Mouse (Mus musculus) neural tube, embryonic 12.5 days (tissue): ENCODE measurements around the gene 1500015O10Rik. TPM values are rescaled to one million over a fixed set of nuclear protein-coding genes. Genes with fewer than 3 reads are reported as not detected.

Experiments used
- ATAC-seq: fragments of 200-750 bp; cut with Nextera tagmentation; 2 replicates; pipeline ENCODE4 v1.8.0; 2017; ENCODE audit warnings: low read depth, mild to moderate bottlenecking, moderate TSS enrichment, moderate library complexity; ENCODE audit not compliant: low FRiP score
- H3K27ac ChIP-seq: fragments of 300-500 bp; sonication (generic); 2 replicates; pipeline ENCODE4 v1.5.1; 2016
- H3K27me3 ChIP-seq: fragments of 300-500 bp; sonication (generic); replicated peaks from 2 replicates; pipeline ENCODE4 v1.6.1; 2016; ENCODE audit warnings: mild to moderate bottlenecking
- H3K36me3 ChIP-seq: fragments of 300-500 bp; sonication (generic); 2 replicates; pipeline ENCODE4 v1.6.1; 2016; ENCODE audit warnings: mild to moderate bottlenecking
- H3K4me1 ChIP-seq: fragments of 300-500 bp; sonication (generic); 2 replicates; pipeline ENCODE4 v1.6.1; 2016
- H3K4me2 ChIP-seq: fragments of 300-500 bp; sonication (generic); replicated peaks from 2 replicates; pipeline ENCODE4 v1.6.1; 2016; ENCODE audit warnings: mild to moderate bottlenecking
- H3K4me3 ChIP-seq: fragments of 300-500 bp; sonication (generic); 2 replicates; pipeline ENCODE4 v1.5.1; 2016
- H3K9ac ChIP-seq: fragments of 300-500 bp; sonication (generic); 2 replicates; pipeline ENCODE4 v1.6.1; 2016; ENCODE audit warnings: mild to moderate bottlenecking
- H3K9me3 ChIP-seq: fragments of 300-500 bp; sonication (generic); 2 replicates; pipeline ENCODE4 v1.6.1; 2016; ENCODE audit warnings: mild to moderate bottlenecking
- WGBS: fragments of 180-500 bp; shearing (Covaris S2); methylation state at CpG from one replicate; pipeline ENCODE4 v1.1.7; 2016; 5-methylcytosine and 5-hydroxymethylcytosine counted together
- polyA plus RNA-seq: library from polyadenylated mRNA; unstranded; fragments of >200 nt; fragmentation: Nextera tagmentation; extraction: Ambion mirVana; gene quantifications from 2 replicates; pipeline ENCODE4 v1.2.1, GENCODE M21; 2016

Gene 1500015O10Rik
- polyA plus RNA-seq, 1 experiment from 2014 or later: 2.2 TPM

- H3K9ac ChIP-seq: no peak overlapping the region
- H3K4me3 ChIP-seq: no peak overlapping the region
- peak; percentile 57; the same call in 1 of the 2 replicates for ATAC-seq
- no peaks in the 10 kb centered on the region for H3K27me3 ChIP-seq
- no peak overlapping the region for H3K4me2 ChIP-seq
- no peaks in the 10 kb centered on the region for H3K9me3 ChIP-seq
- WGBS: 75% methylated on average over 7 of the region's 7 CpGs
- no peaks in the 10 kb centered on the region for H3K36me3 ChIP-seq
- no peaks in the 10 kb centered on the region for H3K4me1 ChIP-seq
- H3K27ac ChIP-seq: no peak overlapping the region
These were observed 7.6 kb downstream of the 1500015O10Rik start for GRCm38 (mm10) chr1:43737812-43738518.

GRCm38 (mm10) chr1:43738519-43738894 is 8.1 kb downstream of the 1500015O10Rik start:
- Histone ChIP-seq H3K27me3 (no peaks in the 10 kb centered on the region), H3K27ac (no peak overlapping the region), H3K36me3 (no peaks in the 10 kb centered on the region), H3K9me3 (no peaks in the 10 kb centered on the region), H3K4me1 (no peaks in the 10 kb centered on the region), H3K4me3 (no peak overlapping the region), H3K9ac (no peak overlapping the region), H3K4me2 (no peak overlapping the region)
- ATAC-seq: peak; percentile 73; the same call in 1 of the 2 replicates
- 85% methylated on average over 10 of the region's 10 CpGs for WGBS

GRCm38 (mm10) chr1:43754448-43755312 is 24.3 kb downstream of the 1500015O10Rik start:
- Histone ChIP-seq H3K9ac (no peak overlapping the region), H3K9me3 (no peaks in the 10 kb centered on the region), H3K27me3 (no peaks in the 10 kb centered on the region), H3K4me3 (no peak overlapping the region), H3K36me3 (peaks cover 31% of the 10 kb centered on the region; the same call in 1 of the 2 replicates), H3K4me2 (no peak overlapping the region), H3K4me1 (no peaks in the 10 kb centered on the region), H3K27ac (no peak overlapping the region)
- no peak for ATAC-seq
- 94% methylated on average over 8 of the region's 8 CpGs for WGBS

GRCm38 (mm10) chr1:43760085-43760484 is 29.7 kb downstream of the 1500015O10Rik start:
- no peaks in the 10 kb centered on the region for H3K9me3 ChIP-seq
- no peaks in the 10 kb centered on the region for H3K4me1 ChIP-seq
- H3K27me3 ChIP-seq: no peaks in the 10 kb centered on the region
- H3K27ac ChIP-seq: no peak overlapping the region
- peaks cover 32% of the 10 kb centered on the region for H3K36me3 ChIP-seq
- no peak overlapping the region for H3K4me2 ChIP-seq
- H3K4me3 ChIP-seq: no peak overlapping the region
- no peak overlapping the region for H3K9ac ChIP-seq
- no peak for ATAC-seq

GRCm38 (mm10) chr1:43764481-43764880 is 34.1 kb downstream of the 1500015O10Rik start:
- ATAC-seq: no peak
- no peaks in the 10 kb centered on the region for H3K27me3 ChIP-seq
- H3K4me2 ChIP-seq: no peak overlapping the region
- H3K4me3 ChIP-seq: no peak overlapping the region
- peaks cover 32% of the 10 kb centered on the region for H3K36me3 ChIP-seq
- no peaks in the 10 kb centered on the region for H3K9me3 ChIP-seq
- WGBS: 95% methylated on average over 2 of the region's 2 CpGs
- no peak overlapping the region for H3K27ac ChIP-seq
- no peaks in the 10 kb centered on the region for H3K4me1 ChIP-seq
- H3K9ac ChIP-seq: no peak overlapping the region

- 96% methylated on average over 2 of the region's 2 CpGs for WGBS
- Histone ChIP-seq H3K36me3 (peaks cover 39% of the 10 kb centered on the region), H3K9me3 (no peaks in the 10 kb centered on the region)
These were observed 35.9 kb downstream of the 1500015O10Rik start for GRCm38 (mm10) chr1:43766328-43766727.

GRCm38 (mm10) chr1:43768385-43768990 is 38.1 kb downstream of the 1500015O10Rik start:
- 79% methylated on average over 4 of the region's 4 CpGs for WGBS
- ATAC-seq: no peak
- H3K9ac ChIP-seq: no peak overlapping the region
- H3K9me3 ChIP-seq: no peaks in the 10 kb centered on the region
- no peak overlapping the region for H3K4me2 ChIP-seq
- no peaks in the 10 kb centered on the region for H3K27me3 ChIP-seq
- H3K27ac ChIP-seq: no peak overlapping the region
- peaks cover 46% of the 10 kb centered on the region for H3K36me3 ChIP-seq
- H3K4me3 ChIP-seq: no peak overlapping the region
- H3K4me1 ChIP-seq: no peaks in the 10 kb centered on the region

More at GRCm38 (mm10) chr1:43766328-43766727, 35.9 kb downstream of the 1500015O10Rik start:
- Histone ChIP-seq H3K4me2 (no peak overlapping the region), H3K4me1 (no peaks in the 10 kb centered on the region), H3K27me3 (no peaks in the 10 kb centered on the region), H3K27ac (no peak overlapping the region), H3K9ac (no peak overlapping the region), H3K4me3 (no peak overlapping the region)
- no peak for ATAC-seq

- H3K9ac ChIP-seq: no peak overlapping the region
- H3K4me1 ChIP-seq: no peaks in the 10 kb centered on the region
- no peak overlapping the region for H3K4me2 ChIP-seq
- H3K27me3 ChIP-seq: no peaks in the 10 kb centered on the region
- H3K27ac ChIP-seq: no peak overlapping the region
- 60% methylated on average over 1 of the region's 1 CpGs for WGBS
- no peak overlapping the region for H3K4me3 ChIP-seq
- H3K9me3 ChIP-seq: no peaks in the 10 kb centered on the region
- ATAC-seq: no peak
- peaks cover 47% of the 10 kb centered on the region for H3K36me3 ChIP-seq
These were observed 38.9 kb downstream of the 1500015O10Rik start for GRCm38 (mm10) chr1:43769348-43769747.

- Histone ChIP-seq H3K9ac (no peak overlapping the region), H3K27me3 (no peaks in the 10 kb centered on the region), H3K4me3 (no peak overlapping the region), H3K9me3 (no peaks in the 10 kb centered on the region), H3K36me3 (peaks cover 43% of the 10 kb centered on the region), H3K27ac (no peak overlapping the region), H3K4me1 (no peaks in the 10 kb centered on the region), H3K4me2 (no peak overlapping the region)
- ATAC-seq: no peak
- 87% methylated on average over 3 of the region's 3 CpGs for WGBS
These were observed 39.6 kb downstream of the 1500015O10Rik start for GRCm38 (mm10) chr1:43770032-43770431.

- H3K4me2 ChIP-seq: no peak overlapping the region
- peaks cover 46% of the 10 kb centered on the region for H3K36me3 ChIP-seq
- no peaks in the 10 kb centered on the region for H3K9me3 ChIP-seq
- H3K27me3 ChIP-seq: no peaks in the 10 kb centered on the region
- no peak for ATAC-seq
- no peaks in the 10 kb centered on the region for H3K4me1 ChIP-seq
- no peak overlapping the region for H3K4me3 ChIP-seq
- H3K9ac ChIP-seq: no peak overlapping the region
- H3K27ac ChIP-seq: no peak overlapping the region
- 94% methylated on average over 3 of the region's 3 CpGs for WGBS
These were observed 42.3 kb downstream of the 1500015O10Rik start for GRCm38 (mm10) chr1:43772694-43773093.

- no peak overlapping the region for H3K4me3 ChIP-seq
- H3K4me2 ChIP-seq: no peak overlapping the region
- no peaks in the 10 kb centered on the region for H3K27me3 ChIP-seq
- H3K9me3 ChIP-seq: no peaks in the 10 kb centered on the region
- ATAC-seq: no peak
- 85% methylated on average over 4 of the region's 4 CpGs for WGBS
- no peaks in the 10 kb centered on the region for H3K4me1 ChIP-seq
- no peak overlapping the region for H3K27ac ChIP-seq
- H3K36me3 ChIP-seq: peaks cover 52% of the 10 kb centered on the region
- no peak overlapping the region for H3K9ac ChIP-seq
These were observed 43.7 kb downstream of the 1500015O10Rik start for GRCm38 (mm10) chr1:43774126-43774525.

GRCm38 (mm10) chr1:43776106-43776505 is 45.7 kb downstream of the 1500015O10Rik start:
- H3K9me3 ChIP-seq: no peaks in the 10 kb centered on the region
- peaks cover 45% of the 10 kb centered on the region for H3K36me3 ChIP-seq
- H3K27me3 ChIP-seq: no peaks in the 10 kb centered on the region
- H3K27ac ChIP-seq: no peak overlapping the region
- 92% methylated on average over 3 of the region's 3 CpGs for WGBS
- no peaks in the 10 kb centered on the region for H3K4me1 ChIP-seq
- H3K9ac ChIP-seq: no peak overlapping the region
- no peak for ATAC-seq
- no peak overlapping the region for H3K4me3 ChIP-seq
- no peak overlapping the region for H3K4me2 ChIP-seq
